Mouse (Mus musculus) right cerebral cortex, postnatal 36 days (tissue): Measurements from ENCODE around the gene Vmn1r210.
"Not testable (repeated sequence)": the region's sequence is repeated elsewhere in the genome, so short reads cannot be mapped to it uniquely, and the experiment has no call there.

Source experiments
- DNase-seq, 2 experiments: peaks; one replicate each; pipeline ENCODE4 v3.0.0; 2022; ENCODE audit warnings: low spot score in 2 of 2, mixed read lengths in 1 of 2

Vmn1r210 gene

DNA sequence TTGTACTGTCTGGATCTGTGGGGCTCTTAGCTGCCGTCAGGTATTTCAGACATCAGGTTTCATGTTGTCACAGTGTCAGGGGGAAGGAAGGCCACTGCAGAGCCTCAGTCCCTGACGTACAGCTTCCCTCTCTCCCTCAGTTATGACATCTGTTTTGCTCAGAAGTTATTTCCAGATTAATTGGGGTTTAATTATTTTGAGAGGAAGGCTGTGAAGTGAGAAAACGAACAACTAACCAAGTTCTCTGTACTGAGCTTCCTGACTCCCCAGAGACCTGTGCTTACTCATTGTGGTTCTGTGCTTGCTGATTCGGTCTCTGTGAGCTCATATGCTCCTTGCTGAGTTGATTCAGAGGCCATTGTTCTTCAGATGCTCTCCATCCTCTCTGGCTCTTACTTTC, at the start of gene Vmn1r210:
Gene Vmn1r210, minus strand, starts transcription at position 101 of the 400 bp plus-strand sequence.
- no peak for DNase-seq

DNA sequence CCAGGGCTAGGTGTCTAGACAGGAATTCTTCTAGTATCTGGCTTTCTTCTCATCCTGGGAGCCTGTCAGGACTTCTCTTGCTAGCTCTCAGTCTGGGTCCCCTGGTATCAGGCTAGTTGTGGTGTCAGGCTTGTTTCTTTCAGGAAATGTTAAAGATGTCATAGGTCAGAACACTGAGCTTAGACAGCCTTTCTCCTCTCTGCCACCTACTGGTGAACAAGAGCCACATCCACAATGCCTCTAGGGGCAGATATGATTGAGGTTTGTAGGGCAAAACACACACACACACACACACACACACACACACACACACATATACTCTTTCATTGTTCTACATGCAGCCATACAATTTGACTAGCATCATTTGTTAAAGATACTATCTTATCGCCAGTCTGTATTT, 48.1 kb upstream of the Vmn1r210 start:
- no peak for DNase-seq

DNA sequence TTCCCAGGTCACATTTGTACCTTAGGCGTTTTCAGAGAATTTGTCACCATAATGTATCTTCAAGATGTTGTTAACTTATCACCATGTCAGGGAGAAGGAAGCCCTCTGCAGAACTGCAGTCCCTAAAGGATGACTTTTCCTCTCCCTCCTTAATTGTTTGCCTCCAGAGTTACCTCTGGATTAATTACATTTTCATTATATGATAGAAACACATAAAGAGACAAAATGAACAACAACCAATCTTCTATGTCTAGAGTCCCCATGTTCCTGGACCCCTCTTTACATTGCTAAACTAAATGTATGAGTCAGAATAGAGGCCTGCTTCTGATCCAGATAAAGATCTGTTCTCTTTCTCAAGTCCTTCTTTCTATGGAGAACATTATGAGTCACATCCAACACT, 26.3 kb upstream of the Vmn1r210 start, which contains the start of gene Vmn1r211:
Gene Vmn1r211, minus strand, starts transcription at position 101 of the 400 bp plus-strand sequence.
- DNase-seq = no peak

- no peak for DNase-seq
These were observed 23.6 kb upstream of the Vmn1r210 start for GRCm38 (mm10) chr13:22854760-22855159.

DNA sequence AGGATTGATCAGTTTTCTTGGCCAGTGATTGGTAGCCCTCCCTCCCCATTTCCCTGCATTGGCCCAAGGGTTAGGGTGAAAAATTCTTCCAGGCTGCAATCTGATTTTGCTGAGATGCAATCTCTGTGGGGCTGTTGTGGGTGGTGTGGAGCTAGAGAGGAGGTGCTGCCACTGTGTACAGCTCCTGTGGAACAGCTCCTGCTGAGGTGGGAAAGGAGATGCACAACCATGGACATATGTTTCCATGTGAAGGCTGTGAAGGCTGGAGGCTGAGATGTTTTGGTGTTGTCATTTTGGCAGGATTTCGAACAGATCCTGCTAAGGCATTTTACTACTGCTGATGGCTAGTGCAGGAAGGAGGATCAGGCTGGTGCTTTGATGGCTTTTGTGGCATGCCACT, 15.7 kb upstream of the Vmn1r210 start:
- no peak for DNase-seq

- not testable (repeated sequence) for DNase-seq
These were observed 13.2 kb upstream of the Vmn1r210 start for GRCm38 (mm10) chr13:22844304-22844703.

DNA sequence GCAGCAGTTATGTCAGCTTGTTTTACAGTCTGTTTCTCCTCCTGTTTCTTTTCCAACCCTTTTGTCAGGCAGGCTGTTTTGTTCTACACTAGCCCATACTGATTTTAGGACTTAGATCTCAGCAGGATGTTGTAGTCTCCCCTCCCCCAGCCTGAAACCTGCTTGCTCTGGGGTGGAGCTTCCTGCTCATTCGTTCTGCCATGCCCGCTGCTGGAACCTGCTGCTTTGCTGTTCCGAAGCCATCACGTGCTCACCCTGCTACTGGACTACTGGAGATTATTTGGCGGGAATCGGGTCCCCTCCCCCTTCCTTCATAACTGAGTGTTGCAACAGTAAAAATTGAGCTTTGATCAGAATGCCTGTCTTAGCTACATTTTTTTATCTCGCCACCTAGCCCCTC, 1.8 kb downstream of the Vmn1r210 start:
- not testable (repeated sequence) for DNase-seq

DNA sequence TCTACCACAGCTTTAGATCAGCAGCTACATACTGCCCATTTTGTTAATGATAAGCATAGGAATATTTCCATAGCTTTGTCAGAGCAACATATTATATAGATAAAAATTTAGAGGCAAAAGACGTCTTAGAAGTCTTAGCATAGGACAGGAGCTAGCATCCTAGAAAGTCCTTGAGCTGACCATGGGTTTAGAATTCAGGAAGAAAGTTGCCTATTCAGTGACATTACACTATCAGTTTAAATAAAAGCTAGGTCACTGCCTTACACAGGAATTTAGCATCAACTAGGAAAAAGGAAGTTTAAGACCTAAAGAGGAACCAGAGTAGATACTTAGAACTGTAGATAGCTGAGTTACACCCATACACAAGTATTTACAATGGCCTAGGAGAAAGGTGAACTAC, 9.5 kb downstream of the Vmn1r210 start:
- not testable (repeated sequence) for DNase-seq

DNA sequence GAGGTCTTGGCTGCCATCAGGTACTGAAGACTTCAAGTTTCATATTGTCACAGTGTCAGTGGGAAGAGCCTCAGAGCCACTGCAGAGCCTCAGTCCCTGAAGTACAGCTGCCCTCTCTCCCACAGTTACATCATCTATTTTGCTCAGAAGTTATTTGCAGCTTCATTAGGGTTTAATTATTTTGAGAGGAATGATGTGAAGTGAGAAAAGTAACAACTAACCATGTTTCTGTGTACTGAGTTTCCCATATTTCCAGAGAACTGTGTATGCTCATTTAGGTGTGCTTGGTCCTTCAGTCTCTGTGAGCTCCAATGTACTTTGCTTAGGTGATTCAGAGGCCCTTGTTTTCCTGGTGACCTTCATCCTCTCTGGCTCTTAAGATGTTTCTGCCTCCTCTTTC, 21.6 kb downstream of the Vmn1r210 start, which contains the start of gene Vmn1r209:
Gene Vmn1r209, minus strand, starts transcription at position 101 of the 400 bp plus-strand sequence.
- DNase-seq = not testable (repeated sequence)

DNA sequence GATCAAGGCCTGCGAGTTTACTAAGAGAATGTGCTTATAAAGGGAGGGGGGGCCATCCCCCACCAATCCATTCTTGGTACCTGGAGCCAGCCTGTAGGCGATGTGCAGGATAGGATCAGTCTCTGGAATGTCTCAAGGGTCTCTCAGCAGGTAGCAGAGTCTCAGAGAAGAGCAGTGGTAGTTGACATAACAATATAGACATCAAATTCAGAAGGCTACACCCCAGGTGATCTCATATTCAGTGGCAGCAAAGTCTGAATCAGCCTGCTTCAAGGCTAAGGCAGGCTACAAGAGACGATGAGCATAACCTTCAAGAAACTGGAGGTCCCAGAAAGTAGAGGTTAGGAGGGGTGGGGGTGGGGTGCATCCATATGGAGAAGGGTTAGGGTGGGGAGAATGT, 43.1 kb downstream of the Vmn1r210 start:
- DNase-seq = not testable (repeated sequence)

- not testable (repeated sequence) for DNase-seq
These were observed 47.0 kb downstream of the Vmn1r210 start for GRCm38 (mm10) chr13:22784159-22784558.

DNA sequence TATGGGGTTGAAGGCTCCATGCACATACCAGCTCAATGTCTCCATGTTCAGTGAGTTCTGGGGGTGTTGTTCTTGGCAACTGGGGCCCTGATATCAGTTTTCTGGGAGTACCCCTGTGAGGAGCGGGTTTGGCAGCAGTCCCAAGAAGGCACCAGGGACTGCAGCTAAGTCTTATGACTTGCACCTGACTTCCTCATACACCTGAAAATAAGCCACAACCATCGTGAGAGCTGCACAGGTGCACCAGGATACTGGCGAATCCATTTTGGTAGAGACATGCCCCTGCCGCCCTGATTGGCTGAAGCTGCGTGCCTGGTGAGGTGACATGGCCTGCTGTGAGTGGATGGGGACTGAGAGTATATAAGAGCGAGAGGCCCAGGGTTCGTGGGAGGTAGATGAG, 53.8 kb downstream of the Vmn1r210 start, which contains the start of gene Vmn1r208:
Gene Vmn1r208, minus strand, starts transcription at position 101 of the 400 bp plus-strand sequence.
- not testable (repeated sequence) for DNase-seq
